Mouse (Mus musculus): ENCODE results near the gene Sh3d21. TPM values are rescaled to one million over a fixed set of nuclear protein-coding genes. Genes with fewer than 3 reads are reported as not detected.

The Sh3d21 gene
- polyA plus RNA-seq, 1 experiment from 2014 or later = 2.5 TPM

- H3K36me3 ChIP-seq (ENCODE audit: control insufficient read depth, insufficient read depth, low read length) = peaks cover 5% of the 10 kb centered on the region; the same call in 1 of the 2 replicates
- WGBS = 31% methylated on average over 16 of the region's 16 CpGs
- peak overlapping the region; percentile 21 to 81; a peak in 3 of 4 replicates for H3K27ac ChIP-seq (replicated peaks in 1 of 2; ENCODE audit: control insufficient read depth in 1 of 2, insufficient read depth in 1 of 2, low read depth in 2 of 2, low read length in 2 of 2)
- H3K4me2 ChIP-seq (ENCODE audit: low read length) = peak overlapping the region; percentile 70
- peak; percentile 24; the same call in 1 of the 2 replicates for ATAC-seq (ENCODE audit: insufficient number of reproducible peaks, insufficient read depth, low FRiP score, low read depth)
- no peaks in the 10 kb centered on the region for H3K9me3 ChIP-seq (ENCODE audit: control insufficient read depth, low read length)
- peak overlapping the region in 1 of 2 experiments; percentile 56; a peak in 2 of 4 replicates for H3K4me3 ChIP-seq (ENCODE audit: control insufficient read depth in 1 of 2, insufficient read depth in 1 of 2, low read depth in 1 of 2, low read length in 2 of 2)
- no peak overlapping the region for H3K9ac ChIP-seq (ENCODE audit: low read length)
- peaks cover 34 to 38% of the 10 kb centered on the region in 2 experiments for H3K4me1 ChIP-seq (ENCODE audit: control insufficient read depth in 2 of 2, insufficient read depth in 2 of 2, low read length in 2 of 2)
- peaks cover 14% of the 10 kb centered on the region; the same call in 1 of the 2 replicates for H3K27me3 ChIP-seq (ENCODE audit: control insufficient read depth, insufficient read depth, low read length)
These were observed 12.9 kb downstream of the Sh3d21 start for GRCm38 (mm10) chr4:126150297-126150948.

DNA sequence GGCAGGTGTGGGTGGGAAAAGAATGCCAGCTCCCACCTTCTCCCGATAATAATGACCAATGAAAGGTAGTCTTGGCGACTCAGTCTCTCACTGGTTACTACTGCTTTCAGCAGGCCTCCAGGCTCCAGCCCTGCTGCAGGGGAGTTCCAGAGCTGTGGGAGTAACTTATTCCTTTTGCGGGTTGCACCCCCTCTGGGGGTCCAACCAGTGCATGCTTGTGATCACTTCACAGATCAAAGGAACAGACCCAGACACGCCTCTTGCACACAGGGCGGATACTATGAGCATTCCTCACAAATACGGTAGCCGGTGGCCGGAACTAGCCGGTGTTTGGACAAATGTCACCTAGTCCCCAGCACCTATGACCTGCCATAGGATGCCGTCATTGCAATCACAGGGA lies 13.5 kb downstream of the Sh3d21 start:
- peaks cover 14% of the 10 kb centered on the region; the same call in 1 of the 2 replicates for H3K27me3 ChIP-seq (ENCODE audit: control insufficient read depth, insufficient read depth, low read length)
- peaks cover 31 to 32% of the 10 kb centered on the region in 2 experiments for H3K4me1 ChIP-seq (ENCODE audit: control insufficient read depth in 2 of 2, insufficient read depth in 2 of 2, low read length in 2 of 2)
- no peaks in the 10 kb centered on the region for H3K9me3 ChIP-seq (ENCODE audit: control insufficient read depth, low read length)
- WGBS = 55% methylated on average over 10 of the region's 10 CpGs
- no peak for ATAC-seq (ENCODE audit: insufficient number of reproducible peaks, insufficient read depth, low FRiP score, low read depth)
- peak overlapping the region; percentile 70 for H3K4me2 ChIP-seq (ENCODE audit: low read length)
- peak overlapping the region; percentile 80 for H3K9ac ChIP-seq (ENCODE audit: low read length)
- H3K27ac ChIP-seq (replicated peaks in 1 of 2; ENCODE audit: control insufficient read depth in 1 of 2, insufficient read depth in 1 of 2, low read depth in 2 of 2, low read length in 2 of 2) = peak overlapping the region; percentile 21 to 81; a peak in 3 of 4 replicates
- peaks cover 5% of the 10 kb centered on the region; the same call in 1 of the 2 replicates for H3K36me3 ChIP-seq (ENCODE audit: control insufficient read depth, insufficient read depth, low read length)
- H3K4me3 ChIP-seq (ENCODE audit: control insufficient read depth in 1 of 2, insufficient read depth in 1 of 2, low read depth in 1 of 2, low read length in 2 of 2) = peak overlapping the region; percentile 56 to 67

GRCm38 (mm10) chr4:126149041-126149676 lies 14.1 kb downstream of the Sh3d21 start:
- Histone ChIP-seq H3K4me3 (ENCODE audit: control insufficient read depth in 1 of 2, insufficient read depth in 1 of 2, low read depth in 1 of 2, low read length in 2 of 2) (peak overlapping the region; percentile 56 to 67), H3K9ac (ENCODE audit: low read length) (peak overlapping the region; percentile 80), H3K27me3 (ENCODE audit: control insufficient read depth, insufficient read depth, low read length) (peaks cover 14% of the 10 kb centered on the region; the same call in 1 of the 2 replicates), H3K9me3 (ENCODE audit: control insufficient read depth, low read length) (no peaks in the 10 kb centered on the region), H3K4me1 (ENCODE audit: control insufficient read depth in 2 of 2, insufficient read depth in 2 of 2, low read length in 2 of 2) (peaks cover 31 to 32% of the 10 kb centered on the region in 2 experiments), H3K4me2 (ENCODE audit: low read length) (peak overlapping the region; percentile 70), H3K36me3 (ENCODE audit: control insufficient read depth, insufficient read depth, low read length) (peaks cover 5% of the 10 kb centered on the region; the same call in 1 of the 2 replicates), H3K27ac (replicated peaks in 1 of 2; ENCODE audit: control insufficient read depth in 1 of 2, insufficient read depth in 1 of 2, low read depth in 2 of 2, low read length in 2 of 2) (peak overlapping the region; percentile 70 to 81)
- whole genome bisulfite sequencing = 24% methylated on average over 42 of the region's 42 CpGs
- no peak for ATAC-seq (ENCODE audit: insufficient number of reproducible peaks, insufficient read depth, low FRiP score, low read depth)

GRCm38 (mm10) chr4:126148161-126148961 lies 14.9 kb downstream of the Sh3d21 start:
- H3K27me3 ChIP-seq (ENCODE audit: control insufficient read depth, insufficient read depth, low read length) = peaks cover 14% of the 10 kb centered on the region; the same call in 1 of the 2 replicates
- ATAC-seq (ENCODE audit: insufficient number of reproducible peaks, insufficient read depth, low FRiP score, low read depth) = peak; percentile 73
- peak overlapping the region; percentile 70 for H3K4me2 ChIP-seq (ENCODE audit: low read length)
- peak overlapping the region; percentile 80 for H3K9ac ChIP-seq (ENCODE audit: low read length)
- peak overlapping the region; percentile 56 to 67 for H3K4me3 ChIP-seq (ENCODE audit: control insufficient read depth in 1 of 2, insufficient read depth in 1 of 2, low read depth in 1 of 2, low read length in 2 of 2)
- peak overlapping the region; percentile 70 to 81 for H3K27ac ChIP-seq (replicated peaks in 1 of 2; ENCODE audit: control insufficient read depth in 1 of 2, insufficient read depth in 1 of 2, low read depth in 2 of 2, low read length in 2 of 2)
- under 1% methylated on average over 38 of the region's 67 CpGs for WGBS
- peaks cover 5% of the 10 kb centered on the region; the same call in 1 of the 2 replicates for H3K36me3 ChIP-seq (ENCODE audit: control insufficient read depth, insufficient read depth, low read length)
- H3K4me1 ChIP-seq (ENCODE audit: control insufficient read depth in 2 of 2, insufficient read depth in 2 of 2, low read length in 2 of 2) = peaks cover 31 to 32% of the 10 kb centered on the region in 2 experiments
- no peaks in the 10 kb centered on the region for H3K9me3 ChIP-seq (ENCODE audit: control insufficient read depth, low read length)

DNA sequence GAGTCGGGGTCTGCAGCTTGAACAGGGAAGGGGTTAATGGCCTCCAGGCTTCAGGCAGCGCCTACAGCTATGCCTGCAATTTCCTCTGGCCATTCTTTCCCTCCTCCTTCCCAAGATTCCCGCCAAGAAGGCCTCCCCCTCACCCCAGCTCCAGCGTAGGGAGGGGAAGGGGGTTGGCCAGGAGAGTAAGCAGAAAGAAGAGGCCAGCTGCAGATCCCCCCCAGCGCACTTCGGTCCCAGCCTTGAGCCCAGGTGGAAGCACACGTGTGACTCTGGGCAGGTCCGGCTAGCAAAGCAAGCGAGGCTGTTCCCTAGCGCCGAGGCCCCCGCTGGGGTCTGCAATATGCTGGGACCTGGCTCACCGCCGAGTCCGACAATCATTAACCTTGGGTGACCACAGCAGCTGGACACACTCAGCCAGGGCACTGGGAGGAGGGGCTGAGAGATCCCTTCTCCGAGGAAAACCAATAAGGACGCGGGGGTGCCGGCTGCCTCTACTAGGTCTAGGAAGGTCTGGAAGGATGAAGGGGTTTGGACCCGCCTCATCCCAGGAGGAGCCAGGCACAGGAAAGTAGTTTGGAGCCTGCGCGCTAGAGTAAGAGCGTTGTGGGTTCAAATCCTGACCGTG lies 15.6 kb downstream of the Sh3d21 start, which contains the start of gene Eva1b:
Gene Eva1b, plus strand, starts transcription at position 212 of the 628 bp plus-strand sequence.
- peaks cover 5% of the 10 kb centered on the region; the same call in 1 of the 2 replicates for H3K36me3 ChIP-seq (ENCODE audit: control insufficient read depth, insufficient read depth, low read length)
- no peaks in the 10 kb centered on the region for H3K9me3 ChIP-seq (ENCODE audit: control insufficient read depth, low read length)
- peak within 1 kb of the TSS; percentile 80 for H3K9ac ChIP-seq (ENCODE audit: low read length)
- WGBS = 4% methylated on average over 22 of the region's 24 CpGs
- H3K4me2 ChIP-seq (ENCODE audit: low read length) = peak within 1 kb of the TSS; percentile 70
- peaks cover 14% of the 10 kb centered on the region; the same call in 1 of the 2 replicates for H3K27me3 ChIP-seq (ENCODE audit: control insufficient read depth, insufficient read depth, low read length)
- peaks cover 30 to 32% of the 10 kb centered on the region in 2 experiments for H3K4me1 ChIP-seq (ENCODE audit: control insufficient read depth in 2 of 2, insufficient read depth in 2 of 2, low read length in 2 of 2)
- H3K27ac ChIP-seq (replicated peaks in 1 of 2; ENCODE audit: control insufficient read depth in 1 of 2, insufficient read depth in 1 of 2, low read depth in 2 of 2, low read length in 2 of 2) = peak within 1 kb of the TSS; percentile 70 to 81
- peak; percentile 43 for ATAC-seq (ENCODE audit: insufficient number of reproducible peaks, insufficient read depth, low FRiP score, low read depth)
- H3K4me3 ChIP-seq (ENCODE audit: control insufficient read depth in 1 of 2, insufficient read depth in 1 of 2, low read depth in 1 of 2, low read length in 2 of 2) = peak within 1 kb of the TSS; percentile 56 to 67

- H3K27ac ChIP-seq (replicated peaks in 1 of 2; ENCODE audit: control insufficient read depth in 1 of 2, insufficient read depth in 1 of 2, low read depth in 2 of 2, low read length in 2 of 2) = peak overlapping the region; percentile 70 to 81
- H3K27me3 ChIP-seq (ENCODE audit: control insufficient read depth, insufficient read depth, low read length) = peaks cover 14% of the 10 kb centered on the region; the same call in 1 of the 2 replicates
- peaks cover 5% of the 10 kb centered on the region; the same call in 1 of the 2 replicates for H3K36me3 ChIP-seq (ENCODE audit: control insufficient read depth, insufficient read depth, low read length)
- 46% methylated on average over 9 of the region's 9 CpGs for WGBS
- peaks cover 30% of the 10 kb centered on the region in 2 experiments for H3K4me1 ChIP-seq (ENCODE audit: control insufficient read depth in 2 of 2, insufficient read depth in 2 of 2, low read length in 2 of 2)
- no peak overlapping the region; the same call in 1 of the 2 replicates for H3K9ac ChIP-seq (ENCODE audit: low read length)
- peak overlapping the region; percentile 70 for H3K4me2 ChIP-seq (ENCODE audit: low read length)
- H3K4me3 ChIP-seq (ENCODE audit: control insufficient read depth in 1 of 2, insufficient read depth in 1 of 2, low read depth in 1 of 2, low read length in 2 of 2) = 0 out of 4 replicates have a peak overlapping the region, but pooled peaks of 1 of the 2 experiments have one; percentile 56
- no peak for ATAC-seq (ENCODE audit: insufficient number of reproducible peaks, insufficient read depth, low FRiP score, low read depth)
- H3K9me3 ChIP-seq (ENCODE audit: control insufficient read depth, low read length) = no peaks in the 10 kb centered on the region
These were observed 16.2 kb downstream of the Sh3d21 start for GRCm38 (mm10) chr4:126146974-126147532.

Data from heart, embryonic 14.5 days (tissue).